Mouse (Mus musculus) stomach, embryonic 15.5 days (tissue): Measurements from ENCODE around the gene Rps10. TPM values are rescaled to one million over a fixed set of nuclear protein-coding genes. Genes with fewer than 3 reads are reported as not detected.
"Not testable (repeated sequence)": the region's sequence is repeated elsewhere in the genome, so short reads cannot be mapped to it uniquely, and the experiment has no call there.

ENCODE experiments used
- ATAC-seq: fragments of 200-750 bp; cut with Nextera tagmentation; 2 replicates; pipeline ENCODE4 v1.8.0; 2017; ENCODE audit warnings: low read depth, moderate number of reproducible peaks, moderate TSS enrichment; ENCODE audit not compliant: insufficient read depth, low FRiP score
- H3K27ac ChIP-seq: fragments of 300-500 bp; sonication (generic); 2 replicates; pipeline ENCODE4 v1.5.1; 2015; ENCODE audit warnings: mild to moderate bottlenecking, inconsistent platforms
- H3K27me3 ChIP-seq: fragments of 300-500 bp; sonication (generic); replicated peaks from 2 replicates; pipeline ENCODE4 v1.6.1; 2015; ENCODE audit warnings: inconsistent platforms
- H3K36me3 ChIP-seq: fragments of 300-500 bp; sonication (generic); 2 replicates; pipeline ENCODE4 v1.6.1; 2015; ENCODE audit warnings: inconsistent platforms
- H3K4me1 ChIP-seq: fragments of 300-500 bp; sonication (generic); 2 replicates; pipeline ENCODE4 v1.6.1; 2015; ENCODE audit warnings: inconsistent platforms
- H3K4me2 ChIP-seq: fragments of 300-500 bp; sonication (generic); 2 replicates; pipeline ENCODE4 v1.6.1; 2015; ENCODE audit warnings: mild to moderate bottlenecking, inconsistent platforms
- H3K4me3 ChIP-seq: fragments of 300-500 bp; sonication (generic); replicated peaks from 2 replicates; pipeline ENCODE4 v1.5.1; 2015; ENCODE audit warnings: inconsistent platforms
- H3K9ac ChIP-seq: fragments of 300-500 bp; sonication (generic); 2 replicates; pipeline ENCODE4 v1.6.1; 2015; ENCODE audit warnings: inconsistent platforms
- H3K9me3 ChIP-seq: fragments of 300-500 bp; sonication (generic); 2 replicates; pipeline ENCODE4 v1.6.1; 2016; ENCODE audit warnings: inconsistent platforms
- WGBS: fragments of 180-500 bp; shearing (Covaris S2); methylation state at CpG from one replicate; pipeline ENCODE4 v1.1.7; 2015; 5-methylcytosine and 5-hydroxymethylcytosine counted together
- polyA plus RNA-seq: library from polyadenylated mRNA; unstranded; fragments of >200 nt; fragmentation: Nextera tagmentation; extraction: Ambion mirVana; gene quantifications from 2 replicates; pipeline ENCODE4 v1.2.1, GENCODE M21; 2015

Rps10 gene
- polyA plus RNA-seq, 1 experiment from 2014 or later, result 955 TPM

DNA sequence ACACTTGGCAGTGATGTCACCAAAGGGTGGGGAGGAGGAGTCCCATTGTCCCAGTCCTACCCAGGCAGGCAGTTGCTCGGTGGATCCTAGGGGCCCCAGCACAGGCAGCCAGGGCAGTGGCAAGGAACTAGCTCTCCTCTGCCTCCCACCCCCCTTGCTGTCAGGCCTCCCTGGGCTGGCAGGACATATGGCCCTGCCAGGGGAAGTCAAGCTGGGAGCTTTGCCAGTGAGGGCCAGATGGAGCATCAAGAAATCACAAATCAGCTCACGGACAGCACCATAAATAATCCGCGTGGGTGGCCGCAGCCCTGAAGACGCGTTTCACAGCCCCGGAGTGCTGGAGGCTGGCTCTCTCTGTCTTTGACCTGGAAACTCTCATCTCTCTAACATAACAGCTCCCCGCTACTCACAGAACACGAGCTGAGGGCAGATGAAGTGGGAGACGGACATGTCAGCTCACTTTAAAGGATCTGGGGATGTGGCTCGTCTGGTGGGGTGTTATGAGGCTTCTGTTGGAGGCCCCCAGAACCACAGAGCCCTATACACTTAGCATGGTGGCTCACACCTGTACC, 6.1 kb upstream of the Rps10 start:
- H3K36me3 ChIP-seq, result no peaks in the 10 kb centered on the region
- 23% methylated on average over 12 of the region's 12 CpGs for WGBS
- ATAC-seq, result peak; percentile 53; the same call in 1 of the 2 replicates
- no peak overlapping the region for H3K4me3 ChIP-seq
- 0 out of 2 replicates have a peak overlapping the region, but pooled peaks have one; percentile 46 for H3K27ac ChIP-seq
- H3K4me1 ChIP-seq, result peaks cover 12% of the 10 kb centered on the region; the same call in 1 of the 2 replicates
- H3K27me3 ChIP-seq, result no peaks in the 10 kb centered on the region
- H3K9ac ChIP-seq, result no peak overlapping the region
- peak overlapping the region; percentile 5; the same call in 1 of the 2 replicates for H3K4me2 ChIP-seq
- no peaks in the 10 kb centered on the region for H3K9me3 ChIP-seq

DNA sequence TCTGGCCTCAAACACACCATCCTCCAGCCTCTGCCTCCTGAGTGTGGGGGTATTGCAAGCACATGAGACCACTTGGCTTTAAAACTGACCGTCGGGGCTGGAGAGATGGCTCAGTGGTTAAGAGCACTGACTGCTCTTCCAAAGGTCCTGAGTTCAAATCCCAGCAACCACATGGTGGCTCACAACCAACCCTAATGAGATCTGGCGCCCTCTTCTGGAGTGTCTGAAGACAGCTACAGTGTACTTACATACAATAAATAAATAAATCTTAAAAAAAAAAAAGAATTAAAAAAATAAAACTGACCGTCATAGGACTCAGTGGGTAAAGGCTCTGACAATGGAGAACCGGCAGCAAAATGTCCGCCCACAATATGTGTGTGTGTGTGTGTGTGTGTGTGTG, 3.4 kb upstream of the Rps10 start:
- H3K9ac ChIP-seq, result not testable (repeated sequence)

DNA sequence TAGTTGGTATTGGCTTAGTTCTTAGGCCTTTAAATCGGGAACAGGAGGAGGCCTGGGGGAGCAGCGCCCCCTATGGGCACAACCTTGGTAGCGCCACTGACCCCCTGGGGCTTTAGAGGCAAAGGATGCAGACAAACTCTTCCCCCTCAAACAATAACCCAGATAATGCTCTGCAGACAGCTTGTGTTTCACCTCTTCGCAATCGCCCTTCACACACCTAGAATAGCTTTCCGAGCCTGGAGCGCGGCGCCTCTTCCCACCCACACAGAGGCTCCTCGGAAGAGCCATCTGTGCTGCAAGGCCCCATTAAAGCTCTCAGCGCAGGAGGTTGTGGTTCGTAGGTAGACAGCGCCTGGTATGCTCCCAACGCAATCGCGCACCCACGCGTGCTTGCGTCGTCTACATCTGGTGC, 2.5 kb upstream of the Rps10 start:
- no peaks in the 10 kb centered on the region for H3K9me3 ChIP-seq
- no peak for ATAC-seq
- H3K4me3 ChIP-seq, result no peak overlapping the region
- no peak overlapping the region for H3K9ac ChIP-seq
- H3K27ac ChIP-seq, result no peak overlapping the region
- H3K36me3 ChIP-seq, result no peaks in the 10 kb centered on the region
- 78% methylated on average over 20 of the region's 20 CpGs for WGBS
- peaks cover 23% of the 10 kb centered on the region for H3K4me1 ChIP-seq
- no peak overlapping the region for H3K4me2 ChIP-seq
- no peaks in the 10 kb centered on the region for H3K27me3 ChIP-seq

More for the DNA sequence above, 3.4 kb upstream of the Rps10 start:
- peaks cover 22% of the 10 kb centered on the region for H3K4me1 ChIP-seq
- H3K4me2 ChIP-seq, H3K4me3 ChIP-seq, H3K27me3 ChIP-seq, H3K27ac ChIP-seq, ATAC-seq, H3K9me3 ChIP-seq, H3K36me3 ChIP-seq: not testable (repeated sequence)
- WGBS, result 82% methylated on average over 6 of the region's 6 CpGs

DNA sequence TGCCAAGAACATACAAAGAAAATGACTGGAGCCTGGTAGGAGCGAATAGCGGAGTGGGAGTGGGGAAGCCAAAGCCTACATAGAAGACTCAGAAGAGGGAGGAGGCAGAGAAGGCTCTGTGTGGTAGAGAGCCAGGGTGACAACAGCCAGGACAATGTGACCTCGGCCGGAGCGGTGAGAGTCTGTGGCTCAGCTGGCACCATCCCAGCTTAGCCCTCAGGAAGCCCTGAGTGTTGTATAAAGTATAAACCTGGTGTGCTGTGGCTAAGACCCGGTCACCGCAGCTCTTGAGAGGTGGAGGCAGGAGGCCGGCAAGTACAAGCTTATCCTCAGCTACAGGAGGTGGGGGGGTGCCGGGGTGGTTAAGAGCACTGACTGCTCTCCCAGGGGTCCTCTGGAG, 864 bp upstream of the Rps10 start:
- Histone ChIP-seq H3K36me3 (peaks cover 10% of the 10 kb centered on the region; the same call in 1 of the 2 replicates), H3K4me3 (no peak overlapping the region), H3K27me3 (no peaks in the 10 kb centered on the region), H3K9ac (no peak overlapping the region), H3K9me3 (no peaks in the 10 kb centered on the region), H3K27ac (no peak overlapping the region), H3K4me2 (no peak overlapping the region), H3K4me1 (peaks cover 27% of the 10 kb centered on the region)
- ATAC-seq, result no peak
- 62% methylated on average over 9 of the region's 9 CpGs for WGBS

DNA sequence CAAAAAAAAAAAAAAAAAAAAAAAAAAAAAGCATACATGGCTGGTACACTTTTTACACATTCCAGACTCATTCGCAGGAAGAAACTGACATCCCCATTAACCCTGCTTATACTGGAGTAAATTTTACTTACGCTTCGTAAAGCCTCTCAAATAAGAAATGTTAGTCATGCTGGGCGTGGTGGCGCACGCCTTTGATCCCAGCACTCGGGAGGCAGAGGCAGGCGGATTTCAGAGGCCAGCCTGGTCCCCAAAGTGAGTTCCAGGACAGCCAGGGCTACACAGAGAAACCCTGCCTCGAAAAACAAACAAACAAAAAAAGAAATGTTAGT, 930 bp downstream of the Rps10 start:
- H3K27ac ChIP-seq, result peak overlapping the region; percentile 90
- H3K9ac ChIP-seq, ATAC-seq, H3K27me3 ChIP-seq, H3K9me3 ChIP-seq: not testable (repeated sequence)
- peaks cover 28% of the 10 kb centered on the region for H3K36me3 ChIP-seq
- H3K4me1 ChIP-seq, result peaks cover 42% of the 10 kb centered on the region
- WGBS, result 31% methylated on average over 9 of the region's 9 CpGs
- H3K4me2 ChIP-seq, result peak overlapping the region; percentile 83
- peak overlapping the region; percentile 81 for H3K4me3 ChIP-seq

DNA sequence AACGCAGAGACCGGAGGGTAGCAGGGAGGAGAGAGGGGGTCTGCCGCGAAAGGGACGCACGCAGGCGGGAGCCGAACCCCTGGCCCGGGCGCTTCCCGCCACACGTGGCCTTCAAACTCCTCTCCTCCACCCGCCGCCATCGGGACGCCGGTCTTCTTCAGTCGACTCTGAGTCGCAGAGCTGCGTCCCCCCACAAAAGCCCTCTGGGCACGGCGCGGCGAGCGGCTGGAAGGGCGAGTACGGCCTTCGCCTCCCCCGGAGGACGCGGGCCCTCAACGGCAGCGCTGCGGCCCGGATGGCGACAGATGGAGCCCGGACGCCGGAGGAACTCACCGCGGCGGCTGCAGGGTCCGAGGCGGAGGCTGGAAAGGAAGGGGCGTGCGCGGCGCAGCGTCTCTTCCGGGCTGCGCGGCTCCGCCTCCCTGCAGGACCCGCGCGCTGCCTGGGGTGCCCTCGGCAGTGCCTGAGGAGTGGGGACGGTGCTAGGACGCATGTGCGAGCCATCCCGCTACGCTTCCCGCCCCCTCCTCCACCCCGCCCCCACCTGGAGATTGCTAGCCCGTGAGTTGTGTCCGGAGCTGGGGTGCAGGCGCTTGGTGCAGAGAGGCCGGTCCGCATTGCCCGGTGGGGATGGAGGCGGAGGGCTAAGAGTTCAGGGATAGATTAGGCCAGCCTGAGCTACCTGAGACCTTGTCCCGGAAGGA, 1.4 kb downstream of the Rps10 start, which contains the start of gene RPS10-NUDT3:
Gene RPS10-NUDT3, minus strand, starts transcription at position 352 of the 704 bp plus-strand sequence.
- Histone ChIP-seq H3K9me3 (no peaks in the 10 kb centered on the region), H3K4me2 (peak within 1 kb of the TSS; percentile 83), H3K9ac (peak within 1 kb of the TSS; percentile 70), H3K4me3 (peak within 1 kb of the TSS; percentile 81), H3K4me1 (peaks cover 42% of the 10 kb centered on the region), H3K27me3 (no peaks in the 10 kb centered on the region), H3K36me3 (peaks cover 30% of the 10 kb centered on the region), H3K27ac (peak within 1 kb of the TSS; percentile 90)
- ATAC-seq, result peak; percentile 97
- WGBS, result under 1% methylated on average over 67 of the region's 72 CpGs

DNA sequence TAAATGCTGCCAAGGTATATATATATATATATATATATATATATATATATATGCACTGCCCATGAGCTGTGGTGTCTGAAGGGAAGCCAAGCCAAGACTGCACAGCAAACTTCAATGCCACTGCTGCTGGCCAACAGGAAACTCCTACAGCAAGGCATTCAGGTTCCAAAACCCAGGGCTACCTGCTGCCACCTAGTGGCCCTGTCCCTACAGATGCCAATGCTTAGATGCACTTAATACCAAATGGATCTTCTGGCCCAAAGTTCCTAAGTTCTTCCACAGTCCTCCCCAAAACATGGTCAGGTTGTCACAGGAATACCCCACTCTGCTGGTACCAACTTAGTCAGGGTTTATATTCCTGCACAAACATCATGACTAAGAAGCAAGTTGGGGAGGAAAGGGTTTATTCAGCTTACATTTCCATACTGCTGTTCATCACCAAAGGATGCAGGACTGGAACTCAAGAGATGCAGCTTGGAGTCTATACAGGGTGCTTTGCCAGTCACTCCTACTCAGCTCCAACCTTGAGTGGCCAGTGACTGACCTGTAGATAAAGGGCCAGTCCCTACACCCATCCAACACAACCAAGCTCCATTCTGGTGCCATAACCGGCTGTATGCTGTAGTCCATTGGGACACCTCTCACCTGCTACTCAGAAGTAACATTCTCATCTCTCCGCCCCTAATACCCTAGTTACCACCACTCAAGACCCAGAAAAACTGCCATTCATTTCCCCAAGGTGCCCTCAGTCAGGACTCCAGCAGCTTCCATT, 7.0 kb downstream of the Rps10 start:
- Histone ChIP-seq H3K36me3 (peaks cover 30% of the 10 kb centered on the region), H3K4me1 (peaks cover 37% of the 10 kb centered on the region), H3K9me3 (no peaks in the 10 kb centered on the region), H3K4me2 (no peak overlapping the region), H3K9ac (no peak overlapping the region), H3K27me3 (no peaks in the 10 kb centered on the region), H3K27ac (no peak overlapping the region), H3K4me3 (no peak overlapping the region)
- 66% methylated on average over 2 of the region's 2 CpGs for WGBS
- ATAC-seq, result no peak

DNA sequence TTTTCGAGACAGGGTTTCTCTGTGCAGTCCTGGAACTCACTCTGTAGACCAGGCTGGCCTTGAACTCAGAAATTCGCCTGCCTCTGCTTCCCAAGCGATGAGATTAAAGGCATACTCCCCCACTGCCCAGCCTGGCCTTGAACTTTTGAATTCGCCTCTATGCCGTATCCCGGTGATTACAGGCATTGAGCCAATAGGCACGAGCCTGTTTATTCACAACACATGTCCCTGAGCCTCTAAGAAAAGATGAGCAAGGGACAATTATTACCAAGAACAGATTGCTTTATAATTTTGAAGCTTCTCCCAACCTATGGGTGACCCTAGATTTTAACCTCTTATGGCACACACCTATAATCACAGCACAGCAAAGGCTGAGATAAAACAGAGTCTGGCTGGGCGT, 8.1 kb downstream of the Rps10 start:
- 85% methylated on average over 8 of the region's 8 CpGs for WGBS
- H3K9me3 ChIP-seq, result no peaks in the 10 kb centered on the region
- ATAC-seq, result no peak
- H3K27ac ChIP-seq, result no peak overlapping the region
- H3K27me3 ChIP-seq, result no peaks in the 10 kb centered on the region
- no peak overlapping the region for H3K4me3 ChIP-seq
- H3K9ac ChIP-seq, result no peak overlapping the region
- no peak overlapping the region for H3K4me2 ChIP-seq
- peaks cover 37% of the 10 kb centered on the region for H3K4me1 ChIP-seq
- peaks cover 27% of the 10 kb centered on the region for H3K36me3 ChIP-seq

DNA sequence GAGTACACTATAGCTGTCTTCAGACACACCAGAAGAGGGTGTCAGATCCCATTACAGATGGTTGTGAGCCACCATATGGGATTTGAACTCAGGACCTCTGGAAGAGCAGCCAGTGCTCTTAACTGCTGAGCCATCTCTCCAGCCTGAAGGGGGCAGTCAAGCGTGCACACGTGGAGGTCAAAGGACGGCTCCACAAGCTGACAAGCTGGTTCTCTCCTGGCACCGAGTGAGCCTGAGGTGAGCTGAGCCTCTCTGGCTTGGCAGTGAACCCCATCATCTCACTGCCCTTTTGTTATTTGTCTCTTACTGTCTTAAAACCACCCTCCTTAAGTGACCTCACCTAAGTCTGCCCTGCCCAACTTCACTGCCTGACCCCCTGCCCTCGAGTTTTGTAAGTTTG, 9.0 kb downstream of the Rps10 start:
- Histone ChIP-seq H3K27ac (no peak overlapping the region), H3K9ac (no peak overlapping the region), H3K9me3 (no peaks in the 10 kb centered on the region), H3K4me3 (no peak overlapping the region), H3K27me3 (no peaks in the 10 kb centered on the region), H3K36me3 (peaks cover 21% of the 10 kb centered on the region), H3K4me1 (peaks cover 28% of the 10 kb centered on the region; the same call in 1 of the 2 replicates), H3K4me2 (no peak overlapping the region)
- ATAC-seq, result no peak
- 41% methylated on average over 5 of the region's 5 CpGs for WGBS

DNA sequence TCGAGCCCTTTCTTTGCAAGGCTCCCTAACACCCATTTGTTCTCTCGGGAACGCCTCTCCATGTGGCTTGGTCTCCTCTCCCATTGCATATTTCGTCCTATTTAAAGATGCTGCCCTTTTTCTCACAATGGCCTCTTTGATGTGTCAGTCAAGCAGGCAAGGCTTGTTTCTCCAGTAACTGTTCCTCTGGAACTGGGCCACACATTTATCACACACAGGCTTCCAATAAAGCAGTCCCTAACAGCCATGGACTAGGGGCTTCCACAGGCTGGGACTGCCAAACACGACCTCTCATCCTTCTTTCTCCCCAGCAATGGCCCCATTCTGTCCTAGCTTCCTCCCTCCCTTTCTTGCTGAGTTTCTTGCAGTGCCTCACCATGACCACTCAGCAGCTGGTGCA, 9.8 kb downstream of the Rps10 start:
- Histone ChIP-seq H3K9ac (no peak overlapping the region), H3K4me2 (no peak overlapping the region), H3K27ac (no peak overlapping the region), H3K4me1 (peaks cover 21% of the 10 kb centered on the region; the same call in 1 of the 2 replicates), H3K36me3 (peaks cover 14% of the 10 kb centered on the region), H3K27me3 (no peaks in the 10 kb centered on the region), H3K4me3 (no peak overlapping the region), H3K9me3 (no peaks in the 10 kb centered on the region)
- WGBS, result 39% methylated on average over 5 of the region's 5 CpGs
- ATAC-seq, result no peak

DNA sequence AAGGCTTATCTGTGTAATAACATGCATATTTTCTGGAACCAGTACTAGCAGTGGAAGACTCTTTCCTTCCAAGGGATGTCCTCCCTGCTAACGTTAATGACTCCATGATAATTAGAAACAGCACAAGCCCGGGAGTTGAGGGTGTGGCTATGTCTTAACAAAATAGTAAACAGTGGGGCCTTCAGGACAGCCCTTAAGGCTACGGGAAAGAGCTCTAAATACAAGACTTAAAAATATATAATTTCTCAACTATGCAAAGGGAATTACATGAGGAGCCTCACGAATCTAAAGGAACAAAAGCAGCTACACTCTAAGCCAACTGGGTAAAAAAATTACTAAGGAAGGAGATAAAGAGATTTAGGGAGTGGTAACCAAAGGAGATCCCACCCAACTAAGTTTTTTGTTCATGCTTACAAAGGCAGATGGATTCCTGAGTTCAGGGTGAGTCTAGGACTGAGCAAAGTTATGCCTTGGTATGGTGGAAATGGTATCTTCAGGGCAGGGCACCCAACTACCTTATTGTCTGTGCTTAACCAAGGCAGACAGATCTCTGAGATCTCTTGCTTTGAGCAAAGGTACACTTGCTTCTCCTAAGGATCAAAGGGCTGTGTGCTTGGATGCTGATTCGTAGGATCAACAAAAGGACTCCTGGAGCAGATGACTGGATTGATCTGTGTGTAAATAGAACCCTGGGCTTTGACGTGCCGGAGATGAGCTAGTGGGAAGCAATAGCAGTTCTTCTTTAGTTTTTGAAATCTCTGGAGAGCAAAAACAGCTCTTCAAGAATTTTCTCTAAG, 10.8 kb downstream of the Rps10 start:
- Histone ChIP-seq H3K9me3 (no peaks in the 10 kb centered on the region), H3K4me1 (peaks cover 11% of the 10 kb centered on the region; the same call in 1 of the 2 replicates), H3K4me2 (no peak overlapping the region), H3K36me3 (peaks cover 3% of the 10 kb centered on the region), H3K27ac (peak overlapping the region; percentile 11; the same call in 1 of the 2 replicates), H3K9ac (no peak overlapping the region), H3K4me3 (no peak overlapping the region), H3K27me3 (no peaks in the 10 kb centered on the region)
- WGBS, result 50% methylated on average over 7 of the region's 7 CpGs
- ATAC-seq, result no peak
